Mouse (Mus musculus): ENCODE measurements at regions not wholly inside any gene's neighbourhood (a gene's known extent, or its start where the extent isn't known, plus 50 kb on each side); places are given as distances from the start of the nearest gene placed in this dataset.
"Not testable (repeated sequence)": the region's sequence is repeated elsewhere in the genome, so short reads cannot be mapped to it uniquely, and the experiment has no call there.

GRCm38 (mm10) chr4:55697108-55697507 lies 164.8 kb upstream of the Klf4 start:
- DNase-seq (ENCODE audit: low spot score), result no peak

GRCm38 (mm10) chr4:55696428-55696827 lies 164.2 kb upstream of the Klf4 start:
- DNase-seq (ENCODE audit: low spot score), result no peak

- DNase-seq (ENCODE audit: low spot score), result no peak
Measured at GRCm38 (mm10) chr4:55695246-55695645, 163.0 kb upstream of the Klf4 start.

- DNase-seq (ENCODE audit: low spot score), result no peak
Measured at GRCm38 (mm10) chr4:55689479-55689878, 157.2 kb upstream of the Klf4 start.

- DNase-seq (ENCODE audit: low spot score), result no peak
Measured at GRCm38 (mm10) chr4:55686771-55687170, 154.5 kb upstream of the Klf4 start.

GRCm38 (mm10) chr4:55672288-55672687 lies 140.0 kb upstream of the Klf4 start:
- no peak for DNase-seq (ENCODE audit: low spot score)

- no peak for DNase-seq (ENCODE audit: low spot score)
Measured at GRCm38 (mm10) chr4:55670258-55670657, 138.0 kb upstream of the Klf4 start.

- no peak for DNase-seq (ENCODE audit: low spot score)
Measured at GRCm38 (mm10) chr4:55664822-55665221, 132.6 kb upstream of the Klf4 start.

- DNase-seq (ENCODE audit: low spot score), result peak; percentile 29
Measured at GRCm38 (mm10) chr4:55663856-55664255, 131.6 kb upstream of the Klf4 start.

- DNase-seq (ENCODE audit: low spot score), result no peak
Measured at GRCm38 (mm10) chr4:55662041-55662440, 129.8 kb upstream of the Klf4 start.

- no peak for DNase-seq (ENCODE audit: low spot score)
Measured at GRCm38 (mm10) chr4:55658904-55659303, 126.6 kb upstream of the Klf4 start.

- no peak for DNase-seq (ENCODE audit: low spot score)
Measured at GRCm38 (mm10) chr4:55655329-55655728, 123.1 kb upstream of the Klf4 start.

- no peak for DNase-seq (ENCODE audit: low spot score)
Measured at GRCm38 (mm10) chr4:55652628-55653027, 120.4 kb upstream of the Klf4 start.

- DNase-seq (ENCODE audit: low spot score), result peak; percentile 68
Measured at GRCm38 (mm10) chr4:55651811-55652410, 119.6 kb upstream of the Klf4 start.

GRCm38 (mm10) chr4:55651051-55651763 lies 118.9 kb upstream of the Klf4 start:
- DNase-seq (ENCODE audit: low spot score), result peak; percentile 84

GRCm38 (mm10) chr4:55650186-55650585 lies 117.9 kb upstream of the Klf4 start:
- DNase-seq (ENCODE audit: low spot score), result no peak

GRCm38 (mm10) chr4:55648376-55648775 lies 116.1 kb upstream of the Klf4 start:
- no peak for DNase-seq (ENCODE audit: low spot score)

- no peak for DNase-seq (ENCODE audit: low spot score)
Measured at GRCm38 (mm10) chr4:55645432-55645831, 113.2 kb upstream of the Klf4 start.

- DNase-seq (ENCODE audit: low spot score), result no peak
Measured at GRCm38 (mm10) chr4:55644895-55645294, 112.6 kb upstream of the Klf4 start.

GRCm38 (mm10) chr4:55634946-55635511 lies 102.8 kb upstream of the Klf4 start:
- DNase-seq (ENCODE audit: low spot score), result no peak

- no peak for DNase-seq (ENCODE audit: low spot score)
Measured at GRCm38 (mm10) chr4:55631157-55631556, 98.9 kb upstream of the Klf4 start.

GRCm38 (mm10) chr4:55630215-55630614 lies 97.9 kb upstream of the Klf4 start:
- DNase-seq (ENCODE audit: low spot score), result not testable (repeated sequence)

- no peak for DNase-seq (ENCODE audit: low spot score)
Measured at GRCm38 (mm10) chr4:55624779-55625178, 92.5 kb upstream of the Klf4 start.
